Mouse (Mus musculus) forebrain, embryonic 16.5 days (tissue): ENCODE data around the gene Ccdc141. TPM values are rescaled to one million over a fixed set of nuclear protein-coding genes. Genes with fewer than 3 reads are reported as not detected.

ENCODE experiments used
- ATAC-seq: fragments of 200-750 bp; cut with Nextera tagmentation; 2 replicates; pipeline ENCODE4 v1.8.0; 2017; ENCODE audit warnings: mild to moderate bottlenecking, moderate library complexity
- H3K27ac ChIP-seq: fragments of 300-500 bp; sonication (generic); 2 replicates; pipeline ENCODE4 v1.5.1; 2014; ENCODE audit warnings: low read length, control low read depth
- H3K27me3 ChIP-seq: fragments of 300-500 bp; sonication (generic); replicated peaks from 2 replicates; pipeline ENCODE4 v1.6.1; 2014; ENCODE audit warnings: low read length; ENCODE audit not compliant: control insufficient read depth, insufficient read depth
- H3K36me3 ChIP-seq: fragments of 300-500 bp; sonication (generic); 2 replicates; pipeline ENCODE4 v1.6.1; 2014; ENCODE audit not compliant: control insufficient read depth, insufficient read depth
- H3K4me1 ChIP-seq: fragments of 300-500 bp; sonication (generic); replicated peaks from 2 replicates; pipeline ENCODE4 v1.6.1; 2014; ENCODE audit warnings: low read length; ENCODE audit not compliant: control insufficient read depth, insufficient read depth
- H3K4me2 ChIP-seq: fragments of 300-500 bp; sonication (generic); 2 replicates; pipeline ENCODE4 v1.6.1; 2014; ENCODE audit warnings: mild to moderate bottlenecking, low read length, control low read depth
- H3K4me3 ChIP-seq: fragments of 300-500 bp; sonication (generic); replicated peaks from 2 replicates; pipeline ENCODE4 v1.5.1; 2014; ENCODE audit warnings: mild to moderate bottlenecking, low read length, control low read depth
- H3K9ac ChIP-seq: fragments of 300-500 bp; sonication (generic); replicated peaks from 2 replicates; pipeline ENCODE4 v1.6.1; 2014; ENCODE audit warnings: low read depth, low read length, control low read depth
- H3K9me3 ChIP-seq: fragments of 300-500 bp; sonication (generic); 2 replicates; pipeline ENCODE4 v1.6.1; 2016; ENCODE audit warnings: low read length; ENCODE audit not compliant: control insufficient read depth
- WGBS: fragments of 180-500 bp; shearing (Covaris S2); extraction: QIAGEN DNeasy Blood & Tissue Kit; methylation state at CpG from one replicate; pipeline ENCODE4 v1.1.7; 2014; 5-methylcytosine and 5-hydroxymethylcytosine counted together
- polyA plus RNA-seq: library from polyadenylated mRNA; unstranded; fragments of >200 nt; fragmentation: Nextera tagmentation; extraction: Ambion mirVana; gene quantifications from 2 replicates; pipeline ENCODE4 v1.2.1, GENCODE M21; 2015

The Ccdc141 gene
- polyA plus RNA-seq, 1 experiment from 2014 or later: 4.8 TPM

DNA sequence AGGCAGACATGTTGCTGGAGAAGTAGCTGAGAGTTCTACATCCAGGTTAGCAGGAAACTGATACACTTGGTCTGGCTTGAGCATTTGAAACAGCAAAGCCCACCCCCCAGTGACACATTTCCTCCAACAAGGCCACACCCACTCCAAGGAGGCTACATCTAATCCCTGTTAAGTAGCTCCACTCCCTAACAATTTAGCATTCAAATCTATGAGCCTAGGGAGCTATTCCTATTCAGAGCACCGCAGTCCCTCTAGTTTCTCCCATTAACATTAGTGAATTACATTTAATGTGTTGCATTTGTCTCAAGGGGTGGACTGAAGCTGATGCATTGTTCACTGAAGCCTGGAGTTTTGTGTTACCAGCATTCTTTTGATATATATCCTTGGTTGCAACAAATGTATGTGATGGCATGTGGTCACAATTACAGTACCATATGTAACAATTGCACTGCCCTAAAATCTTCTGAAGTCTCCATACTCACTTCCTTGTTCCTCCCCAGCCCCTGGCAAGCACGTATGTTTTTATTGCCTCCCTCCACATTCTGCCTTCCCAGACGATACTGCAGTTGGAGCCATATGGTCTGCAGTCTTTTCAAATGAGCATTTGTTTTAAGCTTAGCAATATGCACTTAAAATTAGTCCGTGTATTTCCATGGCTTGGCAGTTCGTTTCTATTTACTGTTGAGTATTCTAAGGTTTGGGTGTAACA is 177.8 kb downstream of the Ccdc141 start:
- Histone ChIP-seq H3K9me3 (no peaks in the 10 kb centered on the region), H3K27me3 (no peaks in the 10 kb centered on the region), H3K4me1 (peaks cover 3% of the 10 kb centered on the region; the same call in 1 of the 2 replicates), H3K4me2 (no peak overlapping the region), H3K4me3 (no peak overlapping the region), H3K27ac (no peak overlapping the region), H3K36me3 (no peaks in the 10 kb centered on the region), H3K9ac (no peak overlapping the region)
- ATAC-seq: peak; percentile 95
- 55% methylated on average over 5 of the region's 5 CpGs for WGBS

- no peak overlapping the region for H3K27ac ChIP-seq
- H3K9me3 ChIP-seq: no peaks in the 10 kb centered on the region
- ATAC-seq: no peak
- WGBS: 90% methylated on average over 4 of the region's 4 CpGs
- H3K4me3 ChIP-seq: no peak overlapping the region
- H3K36me3 ChIP-seq: no peaks in the 10 kb centered on the region
- no peaks in the 10 kb centered on the region for H3K27me3 ChIP-seq
- H3K4me2 ChIP-seq: no peak overlapping the region
- no peak overlapping the region for H3K9ac ChIP-seq
- H3K4me1 ChIP-seq: no peaks in the 10 kb centered on the region
Measured at GRCm38 (mm10) chr2:76987317-76987716, 183.1 kb downstream of the Ccdc141 start.

- H3K4me1 ChIP-seq: no peaks in the 10 kb centered on the region
- no peak for ATAC-seq
- 79% methylated on average over 5 of the region's 5 CpGs for WGBS
Measured at GRCm38 (mm10) chr2:76984384-76984783, 186.1 kb downstream of the Ccdc141 start.

GRCm38 (mm10) chr2:76983601-76984000 is 186.8 kb downstream of the Ccdc141 start:
- ATAC-seq: no peak
- H3K9ac ChIP-seq: no peak overlapping the region
- H3K27me3 ChIP-seq: no peaks in the 10 kb centered on the region
- H3K4me3 ChIP-seq: no peak overlapping the region
- no peak overlapping the region for H3K27ac ChIP-seq
- no peak overlapping the region for H3K4me2 ChIP-seq
- WGBS: 81% methylated on average over 5 of the region's 5 CpGs
- H3K9me3 ChIP-seq: no peaks in the 10 kb centered on the region
- no peaks in the 10 kb centered on the region for H3K36me3 ChIP-seq
- H3K4me1 ChIP-seq: no peaks in the 10 kb centered on the region

More at GRCm38 (mm10) chr2:76984384-76984783, 186.1 kb downstream of the Ccdc141 start:
- no peaks in the 10 kb centered on the region for H3K36me3 ChIP-seq
- H3K4me2 ChIP-seq: no peak overlapping the region
- no peaks in the 10 kb centered on the region for H3K27me3 ChIP-seq
- no peak overlapping the region for H3K4me3 ChIP-seq
- no peak overlapping the region for H3K9ac ChIP-seq
- H3K9me3 ChIP-seq: no peaks in the 10 kb centered on the region
- no peak overlapping the region for H3K27ac ChIP-seq

DNA sequence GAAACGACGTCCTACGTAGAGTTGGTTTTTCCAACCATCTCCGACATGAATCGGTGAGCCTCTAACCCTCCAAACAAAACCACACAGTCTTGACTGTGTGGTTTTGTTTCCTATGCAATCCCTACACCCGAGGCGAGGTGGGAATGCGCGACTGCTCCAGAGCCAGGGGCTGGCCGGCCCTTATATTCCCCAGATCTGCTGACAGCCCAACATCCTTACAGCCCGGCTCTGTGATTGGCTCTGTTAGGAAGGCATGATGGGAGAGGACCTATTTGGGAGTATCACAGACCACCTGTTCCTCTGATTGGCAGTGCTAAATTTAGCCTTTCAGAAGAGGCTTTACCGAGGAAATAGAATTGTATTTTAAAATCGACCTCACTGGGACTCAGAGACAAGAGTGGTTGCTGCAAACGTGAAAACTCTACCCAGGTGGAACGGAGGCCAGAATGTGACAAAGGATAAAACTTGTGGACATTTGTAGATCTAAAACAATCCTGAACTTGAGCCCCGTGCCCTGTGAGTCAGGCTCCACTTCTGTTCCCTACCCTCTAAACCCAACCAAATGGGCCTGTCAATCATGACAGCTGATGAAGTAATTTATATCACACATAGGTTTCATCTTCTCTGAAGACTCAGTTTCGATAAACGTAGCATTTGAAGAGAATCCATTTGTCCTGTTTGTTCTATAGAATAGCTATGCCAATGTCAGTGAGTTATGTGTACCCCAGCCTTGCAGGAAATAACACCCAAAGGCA is 187.9 kb downstream of the Ccdc141 start, which contains the start of gene Ttn:
Gene Ttn (minus strand): TSS at position 157 of the 755 bp plus-strand sequence.
- Histone ChIP-seq H3K36me3 (no peaks in the 10 kb centered on the region), H3K9ac (no peak within 1 kb of the TSS), H3K9me3 (no peaks in the 10 kb centered on the region), H3K27ac (no peak within 1 kb of the TSS), H3K4me3 (no peak within 1 kb of the TSS), H3K27me3 (no peaks in the 10 kb centered on the region), H3K4me1 (no peaks in the 10 kb centered on the region), H3K4me2 (no peak within 1 kb of the TSS)
- 85% methylated on average over 18 of the region's 18 CpGs for WGBS
- ATAC-seq: no peak

GRCm38 (mm10) chr2:76981717-76982116 is 188.7 kb downstream of the Ccdc141 start:
- 68% methylated on average over 5 of the region's 5 CpGs for WGBS
- H3K9me3 ChIP-seq: no peaks in the 10 kb centered on the region

DNA sequence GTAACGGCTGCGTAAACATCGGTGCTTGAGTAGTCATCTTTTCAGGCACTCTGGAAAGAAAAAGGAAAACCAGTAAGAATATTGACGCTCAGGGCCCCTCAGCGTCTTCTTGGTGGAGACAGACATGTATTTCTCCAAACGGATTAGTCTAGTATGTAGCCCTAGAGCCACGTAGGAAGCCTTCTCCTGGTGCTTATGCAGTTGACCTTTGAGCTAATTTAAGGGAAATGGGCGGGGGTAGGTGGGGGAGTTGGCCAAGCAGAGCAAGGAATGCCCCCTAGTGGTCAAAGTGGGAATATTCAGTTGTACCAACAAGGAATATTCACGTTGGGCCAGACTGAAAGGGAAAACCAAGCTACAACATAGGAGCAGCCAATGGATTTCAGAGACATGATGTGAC is 190.3 kb downstream of the Ccdc141 start:
- Histone ChIP-seq H3K9me3 (no peaks in the 10 kb centered on the region), H3K4me3 (no peak overlapping the region), H3K27ac (no peak overlapping the region), H3K4me2 (no peak overlapping the region), H3K36me3 (no peaks in the 10 kb centered on the region), H3K4me1 (no peaks in the 10 kb centered on the region), H3K9ac (no peak overlapping the region), H3K27me3 (no peaks in the 10 kb centered on the region)
- WGBS: 56% methylated on average over 9 of the region's 9 CpGs
- no peak for ATAC-seq

More at GRCm38 (mm10) chr2:76981717-76982116, 188.7 kb downstream of the Ccdc141 start:
- no peak overlapping the region for H3K4me3 ChIP-seq
- H3K4me1 ChIP-seq: no peaks in the 10 kb centered on the region
- no peak overlapping the region for H3K27ac ChIP-seq
- no peak overlapping the region for H3K9ac ChIP-seq
- H3K27me3 ChIP-seq: no peaks in the 10 kb centered on the region
- no peak overlapping the region for H3K4me2 ChIP-seq
- no peaks in the 10 kb centered on the region for H3K36me3 ChIP-seq
- ATAC-seq: no peak

GRCm38 (mm10) chr2:76977650-76978049 is 192.8 kb downstream of the Ccdc141 start:
- H3K27ac ChIP-seq: no peak overlapping the region
- no peaks in the 10 kb centered on the region for H3K9me3 ChIP-seq
- H3K4me3 ChIP-seq: no peak overlapping the region
- H3K9ac ChIP-seq: no peak overlapping the region
- ATAC-seq: no peak
- WGBS: 80% methylated on average over 6 of the region's 6 CpGs
- H3K4me2 ChIP-seq: no peak overlapping the region
- no peaks in the 10 kb centered on the region for H3K27me3 ChIP-seq
- no peaks in the 10 kb centered on the region for H3K4me1 ChIP-seq
- H3K36me3 ChIP-seq: no peaks in the 10 kb centered on the region

DNA sequence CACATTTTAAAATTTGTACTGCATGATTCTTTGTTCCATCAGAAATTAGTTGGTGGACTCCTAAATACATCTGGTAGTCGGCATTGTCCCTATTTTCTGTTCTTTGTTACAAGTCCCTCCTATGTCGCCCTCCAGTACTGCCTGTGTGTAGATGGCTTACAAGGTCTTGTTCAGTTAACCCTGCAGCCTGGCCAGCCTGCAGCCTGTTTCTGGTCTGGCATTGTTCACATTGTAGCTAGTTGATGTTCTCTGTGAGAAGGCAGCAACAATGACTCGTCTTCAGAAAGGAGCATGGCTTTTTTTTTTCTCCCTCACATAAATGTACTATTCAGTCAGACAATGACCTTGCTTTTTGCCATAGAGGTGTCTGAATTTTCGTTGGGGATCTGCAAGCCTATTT is 198.4 kb downstream of the Ccdc141 start:
- Histone ChIP-seq H3K36me3 (no peaks in the 10 kb centered on the region), H3K27ac (no peak overlapping the region), H3K27me3 (no peaks in the 10 kb centered on the region), H3K9me3 (no peaks in the 10 kb centered on the region), H3K4me2 (no peak overlapping the region), H3K4me1 (no peaks in the 10 kb centered on the region), H3K9ac (no peak overlapping the region), H3K4me3 (no peak overlapping the region)
- no peak for ATAC-seq
- WGBS: 33% methylated on average over 4 of the region's 4 CpGs
